ENCODE assay signal across 8 mouse cellular contexts in the genomic region with DNA sequence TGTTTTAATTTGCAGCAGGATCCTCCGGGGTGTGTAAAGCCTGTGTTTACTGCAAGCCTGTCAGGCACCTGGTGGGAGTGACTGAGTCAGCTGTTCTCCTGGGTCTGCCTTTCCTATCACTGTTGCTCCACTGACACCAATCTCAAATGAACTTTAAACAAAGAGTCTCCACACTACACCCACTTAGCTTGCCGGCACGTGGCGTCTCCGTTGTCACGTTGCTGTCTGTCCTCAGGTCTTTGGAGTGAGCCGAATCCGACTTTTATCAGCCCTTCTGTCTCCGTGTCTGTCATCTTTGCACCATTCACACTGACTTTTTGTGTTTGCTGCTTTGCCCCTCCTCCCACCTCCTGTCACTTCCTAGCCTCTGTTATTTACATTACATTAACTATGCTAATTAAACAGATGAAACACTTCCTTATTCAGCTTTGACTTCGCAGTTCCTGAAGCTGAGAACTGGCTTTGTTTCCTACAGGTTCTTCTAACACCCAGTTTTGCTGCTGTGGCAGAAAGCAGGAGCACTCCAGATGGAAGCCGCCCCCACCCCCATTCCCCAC. TPM values are rescaled to one million over a fixed set of nuclear protein-coding genes. Genes with fewer than 3 reads are reported as not detected.
DNase-seq lines count a peak whose midpoint lies in the region; ATAC-seq and TF ChIP-seq lines count a peak whose summit lies in the region.
"Had no signal": no experiment of that assay in that cellular context is flagged by ENCODE, and none has a peak within 500 bp of the region (broad histone marks: within the 10 kb centered on the region; RNA-seq: fewer than 3 reads in every experiment).

No protein-coding gene starts in this region.

- no peak for TF ChIP-seq POLR2A in bone marrow macrophage, adult 2 months (IDR thresholded peaks at IDR 0.05; ENCODE audit: borderline replicate concordance, low read depth, low read length)
- no peak for TF ChIP-seq POLR2A in cerebellum, adult 2 months (IDR thresholded peaks at IDR 0.05; ENCODE audit: borderline replicate concordance, insufficient read depth, low read length)

- H3K9ac ChIP-seq in heart, embryonic 15.5 days: no peak overlapping the region

- peak overlapping the region; percentile 17; the same call in 1 of the 2 replicates for H3K4me3 ChIP-seq in E14TG2a.4 (replicated peaks; ENCODE audit: low read length)
- peak overlapping the region; percentile 42 for H3K4me3 ChIP-seq in bone marrow macrophage, adult 2 months (ENCODE audit: insufficient read depth, low read length)
- peak overlapping the region; percentile 7; the same call in 1 of the 2 replicates for H3K4me3 ChIP-seq in heart, embryonic 15.5 days
- H3K4me3 ChIP-seq in layer of hippocampus, adult 2 months: no peak overlapping the region
- no peak overlapping the region for H3K4me3 ChIP-seq in cerebellum, adult 2 months (replicated peaks; ENCODE audit: insufficient read depth, low read depth, low read length)
- H3K4me3 ChIP-seq: heart, adult 2 months had no signal

- no peak for TF ChIP-seq CTCF in E14TG2a.4 (conservative IDR thresholded peaks at IDR 0.05; ENCODE audit: low read length)
- no peak for TF ChIP-seq CTCF in bone marrow macrophage, adult 2 months (IDR thresholded peaks at IDR 0.05; ENCODE audit: low read depth, low read length)
- TF ChIP-seq CTCF in layer of hippocampus, adult 2 months (conservative IDR thresholded peaks at IDR 0.05): no peak
- no peak for TF ChIP-seq CTCF in cerebellum, adult 2 months (IDR thresholded peaks at IDR 0.05; ENCODE audit: borderline replicate concordance, insufficient read depth, low read depth, low read length)

- DNase-seq in layer of hippocampus, adult 2 months (ENCODE audit: low spot score in 2 of 2): peak in 1 of 2 experiments; percentile 22
- DNase-seq in lung, postnatal 25 days (ENCODE audit: low spot score): peak; percentile 38
- DNase-seq in right cerebral cortex, adult 2 months (ENCODE audit: low spot score in 2 of 2): peak; percentile 40 to 61
- no peak for DNase-seq in cerebellum, adult 2 months

- no peaks in the 10 kb centered on the region for H3K36me3 ChIP-seq in E14TG2a.4 (ENCODE audit: insufficient read depth, low read length)
- no peaks in the 10 kb centered on the region for H3K36me3 ChIP-seq in heart, embryonic 15.5 days

- H3K27me3 ChIP-seq in E14TG2a.4 (ENCODE audit: insufficient read depth, low read length): no peaks in the 10 kb centered on the region; the same call in 1 of the 2 replicates
- H3K27me3 ChIP-seq in heart, embryonic 15.5 days: no peaks in the 10 kb centered on the region
- no peaks in the 10 kb centered on the region for H3K27me3 ChIP-seq in cerebellum, adult 2 months (ENCODE audit: control insufficient read depth, insufficient read depth, low read length)

- peaks cover 13% of the 10 kb centered on the region for H3K9me3 ChIP-seq in E14TG2a.4 (ENCODE audit: low read length)
- no peaks in the 10 kb centered on the region for H3K9me3 ChIP-seq in heart, embryonic 15.5 days (replicated peaks)

- peaks cover 40% of the 10 kb centered on the region for H3K4me1 ChIP-seq in E14TG2a.4 (replicated peaks; ENCODE audit: low read depth, low read length)
- H3K4me1 ChIP-seq in bone marrow macrophage, adult 2 months (ENCODE audit: control insufficient read depth, insufficient read depth, low read length): peaks cover 33% of the 10 kb centered on the region
- H3K4me1 ChIP-seq in heart, embryonic 15.5 days (replicated peaks): peaks cover 26% of the 10 kb centered on the region
- H3K4me1 ChIP-seq in cerebellum, adult 2 months (ENCODE audit: control insufficient read depth, insufficient read depth, low read length): peaks cover 2% of the 10 kb centered on the region; the same call in 1 of the 2 replicates

- H3K4me2 ChIP-seq in heart, embryonic 15.5 days: peak overlapping the region; percentile 43

- no peak for ATAC-seq in heart, embryonic 15.5 days (replicated peaks; ENCODE audit: insufficient number of reproducible peaks, insufficient read depth, low FRiP score, low read depth)

- H3K27ac ChIP-seq in bone marrow macrophage, adult 2 months (ENCODE audit: insufficient read depth, low read depth, low read length): peak overlapping the region; percentile 18
- no peak overlapping the region for H3K27ac ChIP-seq in heart, embryonic 15.5 days
- H3K27ac ChIP-seq in layer of hippocampus, adult 2 months: peak overlapping the region; percentile 76
- no peak overlapping the region for H3K27ac ChIP-seq in cerebellum, adult 2 months (ENCODE audit: insufficient read depth, low read length)
- H3K27ac ChIP-seq: heart, adult 2 months had no signal

- WGBS in heart, embryonic 15.5 days: 2% methylated on average over 11 of the region's 11 CpGs
- 34% methylated on average over 11 of the region's 11 CpGs for WGBS in cerebellum, adult 2 months

RNA-seq across cellular contexts. Expression of gene Znrf2, which starts 56.7 kb away (rescaled TPM):
- 104 and 108 TPM in 2 replicates for polyA plus RNA-seq in bone marrow macrophage, adult 2 months (2012; ENCODE audit: insufficient read depth, insufficient read length, missing spikeins)
- polyA plus RNA-seq in heart, embryonic 15.5 days (2015; fragmentation: Nextera tagmentation; extraction: Ambion mirVana): 2.7 and 2.8 TPM in 2 replicates
- 10 to 100 TPM; 23.1 to 24.6 TPM for total RNA-seq in layer of hippocampus, adult 2 months (2021)
- 7.9 and 8.3 TPM in 2 replicates for polyA plus RNA-seq in cerebellum, adult 2 months (2012; rRNA removed)

Comparison
In these comparisons a context has a peak if more than half of its experiments do, and no peak if none do; other contexts are left out.
1. H3K4me3 ChIP-seq: peak in E14TG2a.4 (single experiment), bone marrow macrophage, adult 2 months (single experiment) and heart, embryonic 15.5 days (single experiment); none in layer of hippocampus, adult 2 months (single experiment) and cerebellum, adult 2 months (single experiment).
2. H3K27ac ChIP-seq: peak in bone marrow macrophage, adult 2 months (single experiment) and layer of hippocampus, adult 2 months (single experiment); none in heart, embryonic 15.5 days (single experiment) and cerebellum, adult 2 months (single experiment).
3. DNase-seq: peak in lung, postnatal 25 days (single experiment) and right cerebral cortex, adult 2 months (2 of 2); none in cerebellum, adult 2 months (0 of 2).
4. RNA of gene Znrf2, which starts 56.7 kb away (polyA plus RNA-seq): 104 to 108 TPM in bone marrow macrophage, adult 2 months; 7.9 to 8.3 TPM in cerebellum, adult 2 months and 2.7 to 2.8 TPM in heart, embryonic 15.5 days; every median in the first group is over 10 times any median in the second.